Mouse (Mus musculus): ENCODE measurements around the gene Olfr159. TPM values are rescaled to one million over a fixed set of nuclear protein-coding genes. Genes with fewer than 3 reads are reported as not detected.

Olfr159 gene
- total RNA-seq, 4 experiments from 2014 or later, result 0.42 TPM; not detected in 3

GRCm38 (mm10) chr4:43729794-43730550 lies 40.8 kb downstream of the Olfr159 start, which contains the start of gene Spaar:
Gene Spaar (plus strand): TSS chr4:43730034.
- DNase-seq (ENCODE audit: low spot score in 2 of 2), result no peak

DNA sequence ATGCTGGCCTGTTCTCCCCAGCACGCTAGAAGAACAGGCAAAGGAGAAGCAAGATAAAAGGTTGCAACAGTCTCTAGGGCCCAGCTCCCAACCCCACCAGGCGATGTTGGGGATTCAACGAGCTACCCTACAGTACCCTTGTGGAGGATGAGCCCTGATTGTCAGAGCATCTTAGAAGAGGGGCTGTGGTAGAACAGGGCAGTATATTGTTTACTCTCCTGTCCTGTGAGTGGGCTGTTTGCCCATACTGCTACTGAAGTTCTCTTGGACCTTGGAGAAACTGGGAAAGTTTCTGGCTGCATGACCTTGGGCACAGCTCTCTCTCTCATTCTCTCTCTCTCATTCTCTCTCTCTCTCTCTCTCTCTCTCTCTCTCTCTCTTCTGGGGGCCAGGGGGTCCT lies 41.7 kb downstream of the Olfr159 start:
- no peak for DNase-seq (ENCODE audit: low spot score in 2 of 2)

GRCm38 (mm10) chr4:43728576-43728954 lies 42.2 kb downstream of the Olfr159 start:
- DNase-seq (ENCODE audit: low spot score in 2 of 2), result no peak

DNA sequence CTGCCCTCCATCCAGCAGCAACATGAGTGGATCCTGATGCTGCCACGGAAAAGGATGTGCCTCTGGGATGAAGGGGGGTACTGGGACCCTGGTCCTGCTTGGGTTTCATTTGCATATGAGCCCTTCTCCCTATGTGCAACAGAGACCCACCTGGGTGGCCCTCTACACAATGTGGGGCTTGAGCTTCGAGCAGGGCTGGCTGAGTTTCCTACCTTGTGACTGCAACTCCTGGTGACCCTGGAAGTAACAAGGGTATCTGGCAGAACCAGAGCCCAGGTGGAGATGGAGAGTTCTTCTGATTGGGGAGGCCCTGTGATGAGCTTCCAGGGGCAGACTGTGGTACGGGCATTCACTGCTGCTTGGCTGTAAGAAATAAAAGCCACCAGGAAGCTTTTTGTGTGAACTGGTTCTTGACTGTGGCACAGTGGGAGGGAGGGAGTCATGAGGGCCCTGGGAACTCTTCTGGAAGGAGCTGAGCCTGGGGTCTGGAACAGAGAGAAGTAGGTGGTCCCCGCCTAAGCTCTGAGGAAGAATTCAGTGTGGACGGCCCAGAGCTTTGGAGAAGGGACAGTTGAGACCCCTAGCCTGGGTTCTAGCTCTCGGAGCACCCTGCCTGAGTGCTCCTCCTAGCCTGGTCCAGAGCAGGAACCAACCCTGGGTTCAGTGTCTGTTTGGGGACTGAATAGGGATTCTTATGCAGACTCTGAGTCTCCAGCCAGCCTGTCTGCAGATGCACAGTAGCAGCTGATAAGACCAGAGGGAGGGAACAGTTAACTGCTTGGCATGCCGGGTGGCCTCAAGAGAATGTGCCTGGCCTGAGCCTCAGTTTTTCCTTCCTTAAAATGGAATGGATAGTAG lies 42.9 kb downstream of the Olfr159 start:
- no peak for DNase-seq (ENCODE audit: low spot score in 2 of 2)

DNA sequence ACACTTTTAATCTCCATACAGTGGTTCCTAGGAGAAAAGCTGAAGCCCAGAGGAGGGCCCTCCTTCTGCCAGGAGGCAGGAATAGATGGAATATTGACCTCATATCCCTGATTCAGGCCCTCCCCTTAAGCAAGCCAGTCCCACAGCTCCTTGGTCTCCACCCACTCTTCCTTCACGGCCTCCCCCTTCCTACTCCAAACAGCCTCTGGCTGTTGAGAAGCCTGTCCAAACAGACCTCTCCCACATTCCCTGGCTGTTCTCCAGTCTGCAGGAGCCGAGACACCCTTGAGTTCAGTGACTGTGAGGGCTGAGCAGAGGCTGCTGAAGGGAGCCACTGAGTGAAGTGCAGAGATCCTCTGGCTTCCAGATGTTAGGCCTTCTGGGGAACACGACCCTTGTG lies 43.8 kb downstream of the Olfr159 start, which contains the start of gene Hrct1:
Gene Hrct1 (plus strand): TSS at position 194 of the 400 bp plus-strand sequence.
- DNase-seq (ENCODE audit: low spot score in 2 of 2), result no peak

- no peak for DNase-seq (ENCODE audit: low spot score in 2 of 2)
Measured at GRCm38 (mm10) chr4:43726228-43726993, 44.4 kb downstream of the Olfr159 start.

DNA sequence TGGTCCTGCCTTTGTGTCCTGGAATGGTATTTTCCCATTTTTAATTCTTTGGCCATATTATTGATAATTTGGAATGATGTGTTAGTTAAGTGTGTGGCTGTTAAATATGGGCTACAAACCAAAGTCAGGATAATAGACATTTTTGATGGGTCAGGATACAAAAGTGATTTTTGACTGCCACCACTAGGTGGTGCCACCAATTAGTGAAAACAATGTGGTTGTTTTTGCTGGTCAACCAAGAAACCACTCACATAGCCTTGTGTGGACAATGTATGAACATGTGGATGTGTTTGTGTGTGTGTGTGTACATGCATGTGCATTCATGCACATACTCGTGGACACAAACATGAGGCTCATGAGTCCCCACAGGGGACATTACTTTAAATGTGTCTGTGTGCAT lies 46.0 kb downstream of the Olfr159 start:
- no peak for DNase-seq (ENCODE audit: low spot score in 2 of 2)

DNA sequence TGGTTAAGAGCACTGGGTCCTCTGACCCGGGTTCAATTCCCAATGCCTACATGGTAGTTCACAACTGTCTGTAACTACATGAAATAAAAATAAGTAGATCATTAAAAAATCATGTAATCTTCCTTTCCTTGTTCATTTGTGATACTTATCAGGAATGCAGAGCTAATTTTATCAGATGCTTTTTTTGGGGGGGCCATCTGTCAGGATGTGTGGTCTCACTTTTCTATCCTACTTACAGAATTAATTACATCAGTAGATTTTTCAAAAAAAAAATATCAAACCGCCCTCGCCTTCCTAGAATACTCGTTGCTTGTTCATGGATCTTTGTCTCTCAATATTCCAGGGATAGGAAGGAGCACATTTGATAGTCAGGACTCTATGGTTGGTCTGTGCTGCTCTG lies 48.6 kb downstream of the Olfr159 start:
- DNase-seq (ENCODE audit: low spot score in 2 of 2), result no peak

GRCm38 (mm10) chr4:43720491-43721228 lies 50.1 kb downstream of the Olfr159 start:
- DNase-seq (ENCODE audit: low spot score in 2 of 2), result no peak

Other genes with a start within 250 kb of the Olfr159 start
- 10 to 100 TPM; 11.7 to 14.4 (median 13.8) TPM for gene Tpm2, start 247.2 kb downstream of the Olfr159 start, total RNA-seq (2022)
- gene Creb3, start 208.7 kb downstream of the Olfr159 start, total RNA-seq (2022), result 10 to 100 TPM; 68.2 to 77.9 (median 73.6) TPM
- 10 to 100 TPM; 38.8 to 55.7 (median 46.1) TPM for gene Tln1, start 208.3 kb downstream of the Olfr159 start, total RNA-seq (2022)
- gene Rgp1, start 192.3 kb downstream of the Olfr159 start, total RNA-seq (2022), result 10 to 100 TPM; 47.0 to 60.5 (median 49.8) TPM
- gene Gba2, start 192.1 kb downstream of the Olfr159 start, total RNA-seq (2022), result 10 to 100 TPM; 62.1 to 69.7 (median 65.6) TPM
- gene Msmp, start 186.5 kb downstream of the Olfr159 start, total RNA-seq (2022), result 1 to 10 TPM in 1 of 4 experiments, not detected in 3; 1.1 TPM
- gene Npr2, start 139.1 kb downstream of the Olfr159 start, total RNA-seq (2022), result 10 to 100 TPM; 42.5 to 60.2 (median 56.9) TPM
- 1 to 10 TPM; 1.3 to 1.6 (median 1.5) TPM for gene Spag8, start 117.4 kb downstream of the Olfr159 start, total RNA-seq (2022)
- 10 to 100 TPM; 29.6 to 46.8 (median 41.6) TPM for gene Hint2, start 114.5 kb downstream of the Olfr159 start, total RNA-seq (2022)
- gene Tmem8b, start 102.0 kb downstream of the Olfr159 start, total RNA-seq (2022), result 10 to 100 TPM; 56.5 to 59.6 (median 57.4) TPM
- 1 to 10 TPM; 1.2 to 2.0 (median 1.6) TPM for gene Fam221b, start 101.9 kb downstream of the Olfr159 start, total RNA-seq (2022)
- not detected for gene Olfr70, start 70.2 kb downstream of the Olfr159 start, total RNA-seq (2022)
- gene Olfr71, start 60.8 kb downstream of the Olfr159 start, total RNA-seq (2022), result not detected
- gene Hrct1, start 43.8 kb downstream of the Olfr159 start, total RNA-seq (2022), result under 1 TPM; 0.60 to 0.91 (median 0.75) TPM
- gene Spaar, start 41.0 kb downstream of the Olfr159 start, total RNA-seq (2022), result under 1 TPM; 0.39 to 0.91 (median 0.81) TPM
- not detected for gene Olfr156, start 52.9 kb upstream of the Olfr159 start, total RNA-seq (2022)
- gene Olfr157, start 69.2 kb upstream of the Olfr159 start, total RNA-seq (2022), result not detected
- gene Olfr155, start 80.6 kb upstream of the Olfr159 start, total RNA-seq (2022), result not detected
- gene Reck, start 104.5 kb upstream of the Olfr159 start, total RNA-seq (2022), result 1 to 10 TPM; 8.1 to 8.8 (median 8.3) TPM
- gene Glipr2, start 186.4 kb upstream of the Olfr159 start, total RNA-seq (2022), result 1 to 10 TPM; 3.0 to 4.9 (median 3.3) TPM
- not detected for gene Ccin, start 212.5 kb upstream of the Olfr159 start, total RNA-seq (2022)
- gene Clta, start 233.4 kb upstream of the Olfr159 start, total RNA-seq (2022), result 100 to 1,000 TPM; 270 to 279 (median 276) TPM